Mouse (Mus musculus) duodenum, adult 2 months (tissue): Measurements from ENCODE around the gene Gm11569. TPM values are rescaled to one million over a fixed set of nuclear protein-coding genes. Genes with fewer than 3 reads are reported as not detected.

Experiments used
- polyA plus RNA-seq: library from polyadenylated mRNA; depleted of rRNA; stranded (reverse); fragments of >200 nt; gene quantifications from 2 replicates; pipeline ENCODE4 v1.2.3, GENCODE M21; 2012; ENCODE audit warnings: low replicate concordance; rRNA removed

Gm11569 gene
- not detected in 2 replicates for polyA plus RNA-seq

GRCm38 (mm10) chr11:99798832-99799231 is at the start of gene Gm11569:
Gene Gm11569, minus strand, starts transcription at chr11:99798932.

GRCm38 (mm10) chr11:99837966-99838365 is 39.2 kb upstream of the Gm11569 start, which contains the start of gene 2300003K06Rik:
Gene 2300003K06Rik, minus strand, starts transcription at chr11:99838066.

GRCm38 (mm10) chr11:99815566-99815965 is 16.8 kb upstream of the Gm11569 start, which contains the start of gene Gm11564:
Gene Gm11564, minus strand, starts transcription at chr11:99815666.

GRCm38 (mm10) chr11:99809792-99810191 is 11.1 kb upstream of the Gm11569 start, which contains the start of gene Krtap4-13:
Gene Krtap4-13, minus strand, starts transcription at chr11:99809892.

DNA sequence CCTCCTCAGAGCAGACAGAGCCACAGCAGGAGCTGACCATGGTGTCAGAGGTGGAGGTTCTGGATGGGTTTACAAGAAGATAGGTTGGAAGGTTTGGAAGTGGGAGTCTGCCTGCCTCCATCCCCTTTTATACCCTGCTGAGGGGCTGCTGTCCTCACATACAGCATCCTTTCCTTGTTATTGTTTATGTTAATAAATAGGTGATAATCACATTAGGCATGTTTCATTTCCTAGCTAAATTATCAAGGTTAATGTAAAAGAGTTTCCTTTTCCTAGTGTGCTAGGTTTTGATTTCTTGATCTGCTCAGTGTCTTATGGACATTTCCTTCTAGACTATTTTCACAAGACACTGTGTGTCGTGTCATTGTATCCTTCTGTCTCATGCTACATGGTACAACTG is 5.6 kb upstream of the Gm11569 start, which contains the start of gene Gm11554:
Gm11554 (minus strand) TSS at position 101 of the 400 bp plus-strand sequence.

GRCm38 (mm10) chr11:99793367-99793766 is 5.4 kb downstream of the Gm11569 start, which contains the start of gene Gm11596:
Gene Gm11596, minus strand, starts transcription at chr11:99793467.

GRCm38 (mm10) chr11:99784900-99785299 is 13.8 kb downstream of the Gm11569 start, which contains the start of gene Krtap4-9:
Gene Krtap4-9, plus strand, starts transcription at chr11:99785200.

DNA sequence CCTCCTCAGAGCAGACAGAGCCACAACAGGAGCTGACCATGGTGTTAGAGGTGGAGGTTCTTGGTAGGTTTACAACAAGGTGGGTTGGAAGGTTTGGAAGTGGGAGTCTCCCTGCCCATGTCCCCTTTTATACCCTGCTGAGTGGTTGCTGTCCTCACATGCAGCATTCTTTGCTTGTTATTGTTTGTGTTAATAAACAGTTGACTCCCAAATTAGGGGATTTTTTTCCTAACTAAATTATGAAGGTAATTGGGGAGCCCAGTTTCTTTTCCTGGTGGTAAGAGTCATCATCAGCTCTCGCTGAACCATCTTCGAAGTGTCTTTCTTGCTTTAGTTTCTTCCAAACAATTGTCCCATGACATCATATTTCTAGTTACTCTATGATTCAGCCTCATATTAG is 18.1 kb downstream of the Gm11569 start, which contains the start of gene Krtap4-8:
Krtap4-8 (minus strand) TSS at position 101 of the 400 bp plus-strand sequence.

GRCm38 (mm10) chr11:99772813-99773212 is 25.9 kb downstream of the Gm11569 start, which contains the start of gene Gm11595:
Gene Gm11595, minus strand, starts transcription at chr11:99772913.

Other genes with a start within 250 kb of the Gm11569 start
- gene Krtap3-3, start 248.1 kb downstream of the Gm11569 start, polyA plus RNA-seq: not detected in 2 replicates
- not detected in 2 replicates for gene Krtap3-2, start 242.1 kb downstream of the Gm11569 start, polyA plus RNA-seq
- gene Gm11939, start 239.5 kb downstream of the Gm11569 start, polyA plus RNA-seq: not detected in 2 replicates
- 0.21 TPM in 1 of 2 replicates, not detected in the other for gene Krtap3-1, start 232.3 kb downstream of the Gm11569 start, polyA plus RNA-seq
- gene Krtap1-5, start 217.9 kb downstream of the Gm11569 start, polyA plus RNA-seq: not detected in 2 replicates
- gene Krtap1-4, start 215.3 kb downstream of the Gm11569 start, polyA plus RNA-seq: not detected in 2 replicates
- gene Krtap1-3, start 207.6 kb downstream of the Gm11569 start, polyA plus RNA-seq: not detected in 2 replicates
- gene Krtap9-3, start 200.8 kb downstream of the Gm11569 start, polyA plus RNA-seq: not detected in 2 replicates
- gene Gm11938, start 195.6 kb downstream of the Gm11569 start, polyA plus RNA-seq: not detected in 2 replicates
- gene Gm11937, start 188.7 kb downstream of the Gm11569 start, polyA plus RNA-seq: not detected in 2 replicates
- 0.27 TPM in 1 of 2 replicates, not detected in the other for gene Krtap2-4, start 184.1 kb downstream of the Gm11569 start, polyA plus RNA-seq
- gene Gm11562, start 178.5 kb downstream of the Gm11569 start, polyA plus RNA-seq: not detected in 2 replicates
- gene Krtap4-1, start 170.7 kb downstream of the Gm11569 start, polyA plus RNA-seq: not detected in 2 replicates
- not detected in 2 replicates for gene Krtap4-2, start 163.8 kb downstream of the Gm11569 start, polyA plus RNA-seq
- gene Krtap4-7, start 154.8 kb downstream of the Gm11569 start, polyA plus RNA-seq: not detected in 2 replicates
- not detected in 2 replicates for gene Gm11555, start 148.7 kb downstream of the Gm11569 start, polyA plus RNA-seq
- gene Gm11563, start 140.0 kb downstream of the Gm11569 start, polyA plus RNA-seq: not detected in 2 replicates
- gene Krtap4-6, start 133.0 kb downstream of the Gm11569 start, polyA plus RNA-seq: not detected in 2 replicates
- gene Gm14190, start 108.2 kb downstream of the Gm11569 start, polyA plus RNA-seq: not detected in 2 replicates
- gene Gm14180, start 64.6 kb downstream of the Gm11569 start, polyA plus RNA-seq: not detected in 2 replicates
- not detected in 2 replicates for gene Gm11595, start 26.0 kb downstream of the Gm11569 start, polyA plus RNA-seq
- gene Krtap4-8, start 18.2 kb downstream of the Gm11569 start, polyA plus RNA-seq: not detected in 2 replicates
- not detected in 2 replicates for gene Krtap4-9, start 13.7 kb downstream of the Gm11569 start, polyA plus RNA-seq
- not detected in 2 replicates for gene Gm11596, start 5.5 kb downstream of the Gm11569 start, polyA plus RNA-seq
- gene Gm11554, start 5.5 kb upstream of the Gm11569 start, polyA plus RNA-seq: not detected in 2 replicates
- gene Krtap4-13, start 11.0 kb upstream of the Gm11569 start, polyA plus RNA-seq: not detected in 2 replicates
- not detected in 2 replicates for gene Gm11564, start 16.7 kb upstream of the Gm11569 start, polyA plus RNA-seq
- gene 2300003K06Rik, start 39.1 kb upstream of the Gm11569 start, polyA plus RNA-seq: not detected in 2 replicates
- 1.4 TPM in 1 of 2 replicates, not detected in the other for gene Krtap4-16, start 52.7 kb upstream of the Gm11569 start, polyA plus RNA-seq
- not detected in 2 replicates for gene Gm11568, start 59.0 kb upstream of the Gm11569 start, polyA plus RNA-seq
- not detected in 2 replicates for gene Gm11559, start 65.5 kb upstream of the Gm11569 start, polyA plus RNA-seq
- gene Krtap9-1, start 74.5 kb upstream of the Gm11569 start, polyA plus RNA-seq: not detected in 2 replicates
- not detected in 2 replicates for gene Gm11567, start 80.3 kb upstream of the Gm11569 start, polyA plus RNA-seq
- not detected in 2 replicates for gene Krtap31-1, start 109.0 kb upstream of the Gm11569 start, polyA plus RNA-seq
- gene Gm11565, start 115.8 kb upstream of the Gm11569 start, polyA plus RNA-seq: not detected in 2 replicates
- not detected in 2 replicates for gene Krtap31-2, start 137.4 kb upstream of the Gm11569 start, polyA plus RNA-seq
- gene Krtap9-5, start 149.5 kb upstream of the Gm11569 start, polyA plus RNA-seq: not detected in 2 replicates
- gene Krtap29-1, start 180.1 kb upstream of the Gm11569 start, polyA plus RNA-seq: not detected in 2 replicates
- gene Krtap16-1, start 187.7 kb upstream of the Gm11569 start, polyA plus RNA-seq: not detected in 2 replicates
- gene Krtap17-1, start 195.1 kb upstream of the Gm11569 start, polyA plus RNA-seq: not detected in 2 replicates
- gene Krt33a, start 217.3 kb upstream of the Gm11569 start, polyA plus RNA-seq: not detected in 2 replicates
- not detected in 2 replicates for gene Krt33b, start 230.9 kb upstream of the Gm11569 start, polyA plus RNA-seq
- gene Krt34, start 242.6 kb upstream of the Gm11569 start, polyA plus RNA-seq: not detected in 2 replicates